Mouse (Mus musculus): ENCODE data around the gene Slc16a6. TPM values are rescaled to one million over a fixed set of nuclear protein-coding genes. Genes with fewer than 3 reads are reported as not detected.

Gene Slc16a6
- polyA plus RNA-seq, 1 experiment from 2014 or later: 4.4 TPM

Small RNA genes within 50 kb of the gene (microRNA-seq; reads per million reads assigned to microRNA genes)
- not detected for gene Gm25540

Other genes with a start within 250 kb of the Slc16a6 start
- 4.3 and 5.4 TPM in 2 replicates for gene Rgs9, start 175.5 kb downstream of the Slc16a6 start, polyA plus RNA-seq (2014; fragmentation: Nextera tagmentation; extraction: Ambion mirVana)
- 13.7 and 16.3 TPM in 2 replicates for gene Gna13, start 110.8 kb downstream of the Slc16a6 start, polyA plus RNA-seq (2014; fragmentation: Nextera tagmentation; extraction: Ambion mirVana)
- gene 9930022D16Rik, start 59.7 kb downstream of the Slc16a6 start, polyA plus RNA-seq (2014; fragmentation: Nextera tagmentation; extraction: Ambion mirVana): not detected in 2 replicates
- gene Amz2, start 47.7 kb downstream of the Slc16a6 start, polyA plus RNA-seq (2014; fragmentation: Nextera tagmentation; extraction: Ambion mirVana): 78.0 and 79.6 TPM in 2 replicates
- gene Arsg, start 224 bp downstream of the Slc16a6 start, polyA plus RNA-seq (2014; fragmentation: Nextera tagmentation; extraction: Ambion mirVana): 5.1 and 6.2 TPM in 2 replicates
- gene Wipi1, start 138.4 kb upstream of the Slc16a6 start, polyA plus RNA-seq (2014; fragmentation: Nextera tagmentation; extraction: Ambion mirVana): 5.7 and 6.9 TPM in 2 replicates
- gene Prkar1a, start 175.8 kb upstream of the Slc16a6 start, polyA plus RNA-seq (2014; fragmentation: Nextera tagmentation; extraction: Ambion mirVana): 504 and 551 TPM in 2 replicates
- 1.7 and 2.3 TPM in 2 replicates for gene Fam20a, start 248.7 kb upstream of the Slc16a6 start, polyA plus RNA-seq (2014; fragmentation: Nextera tagmentation; extraction: Ambion mirVana)